Mouse (Mus musculus): ENCODE measurements around the gene Strc. TPM values are rescaled to one million over a fixed set of nuclear protein-coding genes. Genes with fewer than 3 reads are reported as not detected.
"Not testable (repeated sequence)": the region's sequence is repeated elsewhere in the genome, so short reads cannot be mapped to it uniquely, and the experiment has no call there.

Gene Strc
- polyA plus RNA-seq (2014; fragmentation: Nextera tagmentation; extraction: Ambion mirVana), result 0.24 TPM in 1 of 2 replicates, not detected in the other

- not testable (repeated sequence) for H3K4me1 ChIP-seq (ENCODE audit: insufficient read depth); ATAC-seq (ENCODE audit: insufficient read depth); H3K27ac ChIP-seq (ENCODE audit: low read depth); H3K4me3 ChIP-seq (ENCODE audit: low read depth, low read length); H3K36me3 ChIP-seq (ENCODE audit: insufficient read depth); DNase-seq; H3K9ac ChIP-seq; H3K9me3 ChIP-seq (ENCODE audit: low read depth, low read length); H3K4me2 ChIP-seq; H3K27me3 ChIP-seq (ENCODE audit: insufficient read depth, low read length)
- WGBS, result 91% methylated on average over 14 of the region's 17 CpGs
Measured at GRCm38 (mm10) chr2:121386961-121387575, at the start of gene Strc. TSS of gene Strc (minus strand) at chr2:121387168.

- Histone ChIP-seq H3K27me3 (ENCODE audit: insufficient read depth, low read length) (no peaks in the 10 kb centered on the region), H3K9me3 (ENCODE audit: low read depth, low read length) (no peaks in the 10 kb centered on the region), H3K36me3 (ENCODE audit: insufficient read depth) (peaks cover 96% of the 10 kb centered on the region), H3K4me2 (no peak overlapping the region), H3K9ac (no peak overlapping the region), H3K27ac (ENCODE audit: low read depth) (no peak overlapping the region), H3K4me1 (ENCODE audit: insufficient read depth) (no peaks in the 10 kb centered on the region), H3K4me3 (ENCODE audit: low read depth, low read length) (no peak overlapping the region)
- ATAC-seq (ENCODE audit: insufficient read depth), result no peak
- TF ChIP-seq CTCF (IDR thresholded peaks at IDR 0.05; ENCODE audit: low read depth), result peak; percentile 44
- peak; percentile 68 for DNase-seq
- WGBS, result 94% methylated on average over 1 of the region's 1 CpGs
Measured at GRCm38 (mm10) chr2:121434854-121435253, 47.9 kb upstream of the Strc start.

- WGBS, result 86% methylated on average over 2 of the region's 2 CpGs
- no peak for TF ChIP-seq CTCF (IDR thresholded peaks at IDR 0.05; ENCODE audit: low read depth)
- DNase-seq, result no peak
Measured at GRCm38 (mm10) chr2:121425890-121426289, 38.9 kb upstream of the Strc start.

GRCm38 (mm10) chr2:121423166-121423565, 36.2 kb upstream of the Strc start:
- H3K27me3 ChIP-seq (ENCODE audit: insufficient read depth, low read length), result no peaks in the 10 kb centered on the region
- 90% methylated on average over 2 of the region's 2 CpGs for WGBS
- H3K9me3 ChIP-seq (ENCODE audit: low read depth, low read length), result no peaks in the 10 kb centered on the region
- ATAC-seq (ENCODE audit: insufficient read depth), result no peak
- no peak for TF ChIP-seq CTCF (IDR thresholded peaks at IDR 0.05; ENCODE audit: low read depth)
- H3K36me3 ChIP-seq (ENCODE audit: insufficient read depth), result peaks cover 91% of the 10 kb centered on the region
- H3K4me2 ChIP-seq, result no peak overlapping the region
- DNase-seq, result no peak
- no peak overlapping the region for H3K27ac ChIP-seq (ENCODE audit: low read depth)
- H3K9ac ChIP-seq, result no peak overlapping the region
- H3K4me1 ChIP-seq (ENCODE audit: insufficient read depth), result no peaks in the 10 kb centered on the region
- H3K4me3 ChIP-seq (ENCODE audit: low read depth, low read length), result no peak overlapping the region

More at GRCm38 (mm10) chr2:121425890-121426289, 38.9 kb upstream of the Strc start:
- Histone ChIP-seq H3K27ac (ENCODE audit: low read depth) (no peak overlapping the region), H3K4me3 (ENCODE audit: low read depth, low read length) (no peak overlapping the region), H3K4me2 (no peak overlapping the region), H3K4me1 (ENCODE audit: insufficient read depth) (no peaks in the 10 kb centered on the region), H3K27me3 (ENCODE audit: insufficient read depth, low read length) (no peaks in the 10 kb centered on the region), H3K9me3 (ENCODE audit: low read depth, low read length) (no peaks in the 10 kb centered on the region), H3K9ac (no peak overlapping the region), H3K36me3 (ENCODE audit: insufficient read depth) (peaks cover 98% of the 10 kb centered on the region)
- ATAC-seq (ENCODE audit: insufficient read depth), result no peak

GRCm38 (mm10) chr2:121418476-121418875, 31.5 kb upstream of the Strc start:
- Histone ChIP-seq H3K27ac (ENCODE audit: low read depth) (no peak overlapping the region), H3K4me3 (ENCODE audit: low read depth, low read length) (no peak overlapping the region), H3K9me3 (ENCODE audit: low read depth, low read length) (no peaks in the 10 kb centered on the region), H3K9ac (no peak overlapping the region), H3K36me3 (ENCODE audit: insufficient read depth) (peaks cover 67% of the 10 kb centered on the region), H3K4me2 (no peak overlapping the region), H3K4me1 (ENCODE audit: insufficient read depth) (peaks cover 4% of the 10 kb centered on the region; the same call in 1 of the 2 replicates), H3K27me3 (ENCODE audit: insufficient read depth, low read length) (no peaks in the 10 kb centered on the region)
- DNase-seq (no peak), ATAC-seq (ENCODE audit: insufficient read depth) (no peak)
- 80% methylated on average over 3 of the region's 3 CpGs for WGBS
- TF ChIP-seq CTCF (IDR thresholded peaks at IDR 0.05; ENCODE audit: low read depth), result no peak

GRCm38 (mm10) chr2:121416356-121416755, 29.4 kb upstream of the Strc start:
- H3K27ac ChIP-seq (ENCODE audit: low read depth), result no peak overlapping the region
- ATAC-seq (ENCODE audit: insufficient read depth), result no peak
- H3K27me3 ChIP-seq (ENCODE audit: insufficient read depth, low read length), result no peaks in the 10 kb centered on the region
- 90% methylated on average over 6 of the region's 6 CpGs for WGBS
- H3K4me1 ChIP-seq (ENCODE audit: insufficient read depth), result peaks cover 4% of the 10 kb centered on the region; the same call in 1 of the 2 replicates
- DNase-seq, result no peak
- H3K9ac ChIP-seq, result peak overlapping the region; percentile 10; the same call in 1 of the 2 replicates
- H3K9me3 ChIP-seq (ENCODE audit: low read depth, low read length), result no peaks in the 10 kb centered on the region
- TF ChIP-seq CTCF (IDR thresholded peaks at IDR 0.05; ENCODE audit: low read depth), result no peak
- no peak overlapping the region for H3K4me3 ChIP-seq (ENCODE audit: low read depth, low read length)
- peak overlapping the region; percentile 78 for H3K4me2 ChIP-seq
- H3K36me3 ChIP-seq (ENCODE audit: insufficient read depth), result peaks cover 47% of the 10 kb centered on the region

GRCm38 (mm10) chr2:121415591-121415990, 28.6 kb upstream of the Strc start:
- no peak for ATAC-seq (ENCODE audit: insufficient read depth)
- WGBS, result 70% methylated on average over 3 of the region's 3 CpGs
- Histone ChIP-seq H3K9ac (peak overlapping the region; percentile 100), H3K4me3 (ENCODE audit: low read depth, low read length) (peak overlapping the region; percentile 99), H3K9me3 (ENCODE audit: low read depth, low read length) (no peaks in the 10 kb centered on the region), H3K4me2 (peak overlapping the region; percentile 78), H3K36me3 (ENCODE audit: insufficient read depth) (peaks cover 40% of the 10 kb centered on the region), H3K27ac (ENCODE audit: low read depth) (no peak overlapping the region), H3K27me3 (ENCODE audit: insufficient read depth, low read length) (no peaks in the 10 kb centered on the region), H3K4me1 (ENCODE audit: insufficient read depth) (peaks cover 4% of the 10 kb centered on the region; the same call in 1 of the 2 replicates)
- DNase-seq, result no peak
- TF ChIP-seq CTCF (IDR thresholded peaks at IDR 0.05; ENCODE audit: low read depth), result no peak

Measured in lung, embryonic 14.5 days (tissue).